Mouse (Mus musculus): Measurements from ENCODE around the gene Gm45713. TPM values are rescaled to one million over a fixed set of nuclear protein-coding genes. Genes with fewer than 3 reads are reported as not detected.
"Not testable (repeated sequence)": the region's sequence is repeated elsewhere in the genome, so short reads cannot be mapped to it uniquely, and the experiment has no call there.

Gm45713 gene
- total RNA-seq, 2 experiments from 2014 or later: not detected

GRCm38 (mm10) chr7:45162996-45163615 is 27.1 kb upstream of the Gm45713 start:
- DNase-seq: no peak

GRCm38 (mm10) chr7:45162551-45162950 is 26.5 kb upstream of the Gm45713 start:
- no peak for DNase-seq

GRCm38 (mm10) chr7:45161612-45162473 is 25.8 kb upstream of the Gm45713 start:
- peak; percentile 93 for DNase-seq

GRCm38 (mm10) chr7:45160866-45161265 is 24.8 kb upstream of the Gm45713 start:
- no peak for DNase-seq

GRCm38 (mm10) chr7:45160316-45160800 is 24.3 kb upstream of the Gm45713 start:
- no peak for DNase-seq

- DNase-seq: no peak
Observed at GRCm38 (mm10) chr7:45158991-45159390, 23.0 kb upstream of the Gm45713 start.

- no peak for DNase-seq
Observed at GRCm38 (mm10) chr7:45157459-45157858, 21.4 kb upstream of the Gm45713 start.

- DNase-seq: no peak
Observed at GRCm38 (mm10) chr7:45156206-45156605, 20.2 kb upstream of the Gm45713 start.

GRCm38 (mm10) chr7:45155590-45155989 is 19.6 kb upstream of the Gm45713 start:
- DNase-seq: no peak

GRCm38 (mm10) chr7:45154993-45155514 is 19.0 kb upstream of the Gm45713 start:
- peak; percentile 80 for DNase-seq

- peak; percentile 98 for DNase-seq
Observed at GRCm38 (mm10) chr7:45154096-45154992, 18.3 kb upstream of the Gm45713 start, which contains the start of the genes Pih1d1 and Aldh16a1. Pih1d1 (plus strand) TSS chr7:45154303. Aldh16a1 (minus strand) TSS chr7:45154584.

GRCm38 (mm10) chr7:45153586-45153985 is 17.6 kb upstream of the Gm45713 start:
- no peak for DNase-seq

GRCm38 (mm10) chr7:45153052-45153451 is 17.0 kb upstream of the Gm45713 start:
- DNase-seq: not testable (repeated sequence)

GRCm38 (mm10) chr7:45151303-45151702 is 15.3 kb upstream of the Gm45713 start:
- peak; percentile 52 for DNase-seq

- no peak for DNase-seq
Observed at GRCm38 (mm10) chr7:45150321-45150720, 14.3 kb upstream of the Gm45713 start.

- peak; percentile 52 for DNase-seq
Observed at GRCm38 (mm10) chr7:45149545-45149944, 13.5 kb upstream of the Gm45713 start.

GRCm38 (mm10) chr7:45148534-45149098 is 12.6 kb upstream of the Gm45713 start:
- DNase-seq: peak; percentile 39

- no peak for DNase-seq
Observed at GRCm38 (mm10) chr7:45147899-45148298, 11.9 kb upstream of the Gm45713 start.

- DNase-seq: no peak
Observed at GRCm38 (mm10) chr7:45147267-45147666, 11.2 kb upstream of the Gm45713 start.

GRCm38 (mm10) chr7:45145460-45145859 is 9.4 kb upstream of the Gm45713 start:
- no peak for DNase-seq

GRCm38 (mm10) chr7:45144368-45145174 is 8.5 kb upstream of the Gm45713 start:
- DNase-seq: no peak

Measured in heart, postnatal 4 days (tissue).